Mouse (Mus musculus): ENCODE measurements around the gene Zscan22.
"Not testable (repeated sequence)": the region's sequence is repeated elsewhere in the genome, so short reads cannot be mapped to it uniquely, and the experiment has no call there.

The Zscan22 gene

GRCm38 (mm10) chr7:12897655-12898410 lies at the start of gene Zscan22:
TSS of gene Zscan22 (plus strand) at chr7:12897815.
- DNase-seq (ENCODE audit: low spot score in 2 of 2), result peak; percentile 87 to 90

DNA sequence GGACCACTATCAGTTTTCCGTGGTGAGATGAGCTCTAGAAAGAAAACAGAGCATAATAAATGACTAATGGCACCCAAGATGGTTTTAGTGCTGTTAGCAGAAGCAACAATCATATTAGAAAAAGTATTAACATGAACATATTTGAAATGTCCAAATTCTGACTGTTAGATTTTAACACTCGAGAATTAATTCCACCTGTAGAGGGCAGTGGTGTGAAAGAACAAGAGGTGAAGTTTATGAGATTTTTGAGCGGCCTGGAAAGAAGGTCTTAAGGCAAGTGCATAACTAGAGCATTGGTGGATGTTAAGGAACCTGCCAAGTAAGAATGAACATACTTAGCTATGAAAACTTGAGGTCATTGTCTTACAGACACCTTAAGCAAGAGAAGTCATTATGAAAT lies 23.3 kb upstream of the Zscan22 start:
- DNase-seq (ENCODE audit: low spot score in 2 of 2), result peak; percentile 11 to 35

DNA sequence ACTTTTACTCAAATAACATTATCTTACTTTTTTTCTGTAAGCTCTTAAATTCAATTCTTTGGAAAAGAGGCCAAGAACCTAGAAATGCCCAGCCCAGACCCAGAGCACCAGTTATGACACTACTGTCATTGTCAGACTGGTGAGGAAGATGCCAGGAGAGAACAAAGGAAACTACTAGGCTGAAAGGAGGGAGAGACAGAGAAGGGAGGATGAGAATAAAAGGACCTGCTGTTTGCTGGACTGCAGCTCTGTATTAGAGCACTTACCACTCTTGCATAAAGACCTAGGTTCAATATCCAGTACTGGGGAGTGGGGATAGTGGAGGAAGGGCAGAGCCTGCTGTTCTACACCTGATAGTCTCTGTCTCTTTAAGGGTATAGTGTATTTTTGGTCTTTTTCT lies 17.6 kb upstream of the Zscan22 start:
- no peak for DNase-seq (ENCODE audit: low spot score in 2 of 2)

GRCm38 (mm10) chr7:12880497-12880896 lies 17.1 kb upstream of the Zscan22 start:
- not testable (repeated sequence) for DNase-seq (ENCODE audit: low spot score in 2 of 2)

DNA sequence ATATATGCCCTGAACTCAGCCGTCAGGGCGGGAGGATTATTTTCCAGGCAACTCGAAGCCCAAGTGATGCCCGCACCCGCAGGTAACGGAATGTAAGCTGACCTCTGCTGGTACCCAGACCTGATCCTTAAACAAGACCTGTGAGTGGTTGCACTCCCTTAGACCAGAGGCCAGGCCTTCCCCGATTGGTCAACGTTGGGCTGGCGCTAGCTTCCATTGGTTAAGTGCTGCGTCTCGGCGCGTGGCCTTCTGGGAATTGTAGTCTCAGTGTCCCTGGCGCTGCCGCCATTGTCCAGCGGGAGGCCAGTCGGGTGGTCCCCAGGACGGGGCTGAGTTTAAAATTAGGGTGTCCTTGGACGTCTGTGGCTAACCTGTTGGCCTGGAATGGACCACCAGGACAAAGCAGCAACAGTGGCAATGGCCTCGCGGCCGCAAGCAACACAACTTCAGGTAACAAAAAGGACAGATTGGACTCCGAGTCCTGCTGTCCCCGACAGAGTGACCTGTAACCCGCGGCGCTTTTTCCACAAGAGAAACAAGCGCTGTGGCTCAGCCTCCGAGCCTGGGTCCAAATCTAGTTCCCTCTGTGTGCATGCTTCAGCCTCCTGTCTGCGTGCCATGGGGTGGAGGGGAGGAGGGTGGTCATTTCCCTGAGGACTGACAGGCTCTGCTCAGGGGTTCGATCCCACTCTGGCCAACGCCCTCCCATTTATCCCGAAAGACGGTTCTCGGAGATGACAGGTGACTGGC lies 16.5 kb upstream of the Zscan22 start, which contains the start of gene Zfp128:
TSS of gene Zfp128 (plus strand) at position 267 of the 750 bp plus-strand sequence.
- peak; percentile 93 to 94 for DNase-seq (ENCODE audit: low spot score in 2 of 2)

- no peak for DNase-seq (ENCODE audit: low spot score in 2 of 2)
Measured at GRCm38 (mm10) chr7:12886563-12887266, 10.9 kb upstream of the Zscan22 start.

GRCm38 (mm10) chr7:12887585-12887984 lies 10.0 kb upstream of the Zscan22 start:
- no peak for DNase-seq (ENCODE audit: low spot score in 2 of 2)

GRCm38 (mm10) chr7:12890928-12891327 lies 6.7 kb upstream of the Zscan22 start:
- DNase-seq (ENCODE audit: low spot score in 2 of 2), result no peak

- DNase-seq (ENCODE audit: low spot score in 2 of 2), result no peak
Measured at GRCm38 (mm10) chr7:12891334-12891733, 6.3 kb upstream of the Zscan22 start.

- DNase-seq (ENCODE audit: low spot score in 2 of 2), result no peak
Measured at GRCm38 (mm10) chr7:12901517-12901916, 3.9 kb downstream of the Zscan22 start.

- no peak for DNase-seq (ENCODE audit: low spot score in 2 of 2)
Measured at GRCm38 (mm10) chr7:12903623-12904022, 6.0 kb downstream of the Zscan22 start.

DNA sequence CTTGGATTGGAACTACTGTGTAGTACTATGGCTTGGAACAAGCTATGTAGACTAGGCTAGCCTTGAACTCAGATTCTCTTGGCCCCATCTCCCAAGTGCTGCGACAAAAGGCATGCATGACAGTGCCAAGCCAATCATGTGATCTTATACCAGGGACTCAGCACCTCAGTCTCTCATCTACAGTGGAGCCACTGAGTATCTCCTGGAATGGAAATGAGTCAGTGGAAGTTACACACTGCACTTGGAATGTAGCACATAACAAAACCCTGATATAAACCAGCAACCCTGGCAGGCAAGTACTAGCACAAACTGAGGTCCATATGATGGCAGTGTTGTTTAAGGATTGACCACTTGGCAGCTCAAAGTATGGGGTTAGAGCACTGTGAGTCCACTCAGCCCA lies 7.5 kb downstream of the Zscan22 start:
- DNase-seq (ENCODE audit: low spot score in 2 of 2), result no peak

DNA sequence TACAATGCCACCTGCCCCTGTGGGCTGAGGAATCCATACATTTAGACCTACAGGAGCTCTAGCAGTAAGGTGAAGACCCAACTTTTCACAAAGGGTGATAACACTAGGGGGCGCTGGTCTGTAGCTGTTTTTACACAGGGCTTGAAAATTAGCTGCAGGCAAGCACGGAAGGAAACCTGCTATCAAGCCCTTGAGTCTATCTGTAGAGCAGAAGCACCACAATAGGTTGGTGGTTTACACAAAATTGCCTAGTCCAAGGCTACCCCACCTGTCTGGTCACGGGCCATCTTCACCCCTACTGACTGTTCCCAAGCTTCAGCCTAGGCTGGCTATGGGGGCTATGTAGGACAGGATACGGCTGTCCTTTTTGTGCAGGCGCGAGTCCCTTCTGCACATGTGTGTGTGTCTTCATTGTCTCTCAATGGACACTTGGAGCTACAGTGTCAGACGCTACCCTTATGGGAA lies 11.9 kb downstream of the Zscan22 start:
- peak; percentile 81 to 89 for DNase-seq (ENCODE audit: low spot score in 2 of 2)

DNA sequence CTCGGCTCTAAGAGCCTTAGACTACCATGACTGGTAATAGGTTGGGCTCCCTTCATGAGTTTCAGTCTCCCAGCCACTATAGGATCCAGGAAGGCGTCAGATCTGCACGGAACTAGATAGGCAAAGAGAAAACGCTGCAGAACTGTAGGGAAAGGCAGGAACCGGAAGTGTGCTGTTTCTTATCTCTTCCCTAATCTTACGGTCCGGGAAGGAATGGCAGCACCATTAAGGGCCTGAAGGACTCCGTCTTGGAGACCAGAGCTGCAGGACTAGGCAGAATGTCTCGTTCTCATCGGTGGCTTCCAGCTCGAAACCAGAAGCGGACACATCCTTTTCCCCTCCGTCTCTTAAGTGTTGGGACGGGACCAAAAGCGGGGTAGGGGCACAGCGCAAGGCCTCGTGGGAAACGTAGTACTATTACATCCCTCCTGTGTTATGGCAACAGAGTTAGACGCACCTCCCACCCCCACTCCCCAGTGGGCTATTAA lies 12.6 kb downstream of the Zscan22 start:
- peak; percentile 40 to 61 for DNase-seq (ENCODE audit: low spot score in 2 of 2)

- no peak for DNase-seq (ENCODE audit: low spot score in 2 of 2)
Measured at GRCm38 (mm10) chr7:12913556-12913955, 15.9 kb downstream of the Zscan22 start.

DNA sequence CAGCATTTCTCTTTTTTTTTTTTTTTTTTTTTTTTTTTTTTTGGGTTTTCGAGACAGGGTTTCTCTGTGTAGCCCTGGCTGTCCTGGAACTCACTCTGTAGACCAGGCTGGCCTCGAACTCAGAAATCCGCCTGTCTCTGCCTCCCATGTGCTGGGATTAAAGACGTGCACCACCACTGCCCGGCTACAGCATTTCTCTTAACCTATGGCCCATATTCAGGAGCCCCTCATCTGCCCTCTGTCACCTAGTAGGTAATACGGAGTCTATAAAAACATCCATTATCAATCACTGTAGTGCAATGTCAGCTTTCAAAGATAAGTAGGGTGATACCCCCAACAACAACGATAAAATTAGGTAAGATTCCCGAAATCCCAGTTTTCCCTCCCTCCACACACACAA lies 22.9 kb downstream of the Zscan22 start:
- DNase-seq (ENCODE audit: low spot score in 2 of 2), result not testable (repeated sequence)

DNA sequence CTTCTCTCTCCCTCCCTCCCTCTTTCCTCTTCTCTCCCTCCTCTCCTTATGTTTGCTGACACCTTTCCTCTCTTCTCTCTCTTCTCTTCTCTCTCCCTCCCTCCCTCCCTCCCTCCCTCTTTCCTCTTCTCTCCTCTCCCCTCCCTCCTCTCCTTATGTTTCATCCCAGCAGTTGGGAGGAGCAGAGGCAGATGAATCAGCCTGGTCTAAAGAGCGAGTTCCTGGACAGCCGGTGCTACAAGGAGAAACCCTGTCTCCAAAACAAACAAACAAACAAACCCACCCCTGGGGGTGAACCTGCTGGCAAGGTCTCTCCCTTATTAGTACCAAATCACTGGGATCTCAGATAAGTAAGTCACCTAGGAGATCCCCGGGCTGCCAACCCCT lies 23.7 kb downstream of the Zscan22 start:
- DNase-seq (ENCODE audit: low spot score in 2 of 2), result no peak

DNA sequence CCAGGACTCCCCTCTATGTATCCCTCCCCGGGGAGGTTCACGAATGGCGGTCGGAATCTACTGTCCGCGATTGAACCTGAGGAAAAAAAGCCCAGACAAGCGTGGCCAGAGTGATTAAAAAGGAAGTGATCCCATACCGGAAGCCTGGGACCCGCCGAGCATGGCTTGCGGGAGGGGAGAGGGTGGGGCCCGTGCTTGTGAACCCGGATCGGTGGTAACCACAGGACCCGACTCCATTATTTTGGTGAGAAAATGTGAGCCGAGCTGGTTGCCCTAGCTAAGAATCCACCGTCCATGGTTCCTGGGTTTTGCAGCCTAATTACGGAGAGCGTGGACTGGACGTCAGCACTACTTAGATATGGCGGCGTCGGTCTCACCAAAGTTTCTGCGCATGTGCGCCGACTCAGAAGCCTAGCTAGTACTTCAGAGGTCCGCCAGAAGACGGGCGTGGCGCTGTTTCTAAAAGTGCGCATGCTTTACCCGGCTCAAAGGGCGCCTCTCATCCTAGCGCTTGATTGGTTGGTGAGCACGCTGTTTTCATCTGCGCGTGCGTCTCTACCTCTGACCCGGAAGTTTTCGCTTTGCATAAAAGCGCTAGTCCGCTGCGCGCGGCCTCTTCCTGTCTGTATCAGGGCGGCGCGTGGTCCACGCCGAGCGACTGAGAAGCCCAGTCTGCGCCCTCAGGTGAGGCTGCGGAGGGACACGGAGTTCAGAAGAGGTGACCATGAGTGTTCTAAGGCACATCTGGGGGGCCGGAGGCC lies 24.3 kb downstream of the Zscan22 start, which contains the start of gene Rps5:
TSS of gene Rps5 (plus strand) at position 586 of the 761 bp plus-strand sequence.
- peak; percentile 98 to 99 for DNase-seq (ENCODE audit: low spot score in 2 of 2)

DNA sequence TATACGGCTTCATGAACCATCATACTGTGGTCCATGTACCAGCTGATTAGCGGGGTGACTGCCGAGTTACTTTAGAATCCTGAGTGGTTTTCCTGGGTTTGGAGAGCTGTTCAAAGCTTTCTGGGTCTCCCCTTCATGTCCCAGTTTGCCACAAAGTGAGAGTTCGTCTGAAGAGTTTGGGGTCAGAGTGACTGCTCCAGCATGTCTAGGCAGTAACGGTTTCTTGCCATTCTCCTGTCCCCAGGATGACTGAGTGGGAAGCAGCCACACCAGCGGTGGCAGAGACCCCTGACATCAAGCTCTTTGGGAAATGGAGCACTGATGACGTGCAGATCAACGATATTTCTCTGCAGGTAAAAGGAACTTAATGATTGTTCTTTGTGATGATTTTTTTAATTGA lies 25.1 kb downstream of the Zscan22 start:
- no peak for DNase-seq (ENCODE audit: low spot score in 2 of 2)

DNA sequence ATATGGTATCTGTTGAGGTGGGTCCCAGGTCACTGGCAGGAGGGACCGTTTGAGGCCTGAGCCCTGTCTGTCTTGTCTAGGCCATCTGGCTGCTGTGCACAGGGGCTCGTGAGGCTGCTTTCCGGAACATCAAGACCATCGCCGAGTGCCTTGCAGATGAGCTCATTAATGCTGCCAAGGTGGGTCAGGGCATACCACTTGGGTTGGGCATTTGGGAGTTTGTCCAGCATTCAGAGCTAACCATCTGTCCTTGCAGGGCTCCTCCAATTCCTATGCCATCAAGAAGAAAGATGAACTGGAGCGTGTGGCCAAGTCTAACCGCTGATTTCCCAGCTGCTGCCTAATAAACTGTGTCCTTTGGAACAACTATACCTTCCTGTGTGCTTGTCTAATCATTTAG lies 28.7 kb downstream of the Zscan22 start:
- DNase-seq (ENCODE audit: low spot score in 2 of 2), result no peak

DNA sequence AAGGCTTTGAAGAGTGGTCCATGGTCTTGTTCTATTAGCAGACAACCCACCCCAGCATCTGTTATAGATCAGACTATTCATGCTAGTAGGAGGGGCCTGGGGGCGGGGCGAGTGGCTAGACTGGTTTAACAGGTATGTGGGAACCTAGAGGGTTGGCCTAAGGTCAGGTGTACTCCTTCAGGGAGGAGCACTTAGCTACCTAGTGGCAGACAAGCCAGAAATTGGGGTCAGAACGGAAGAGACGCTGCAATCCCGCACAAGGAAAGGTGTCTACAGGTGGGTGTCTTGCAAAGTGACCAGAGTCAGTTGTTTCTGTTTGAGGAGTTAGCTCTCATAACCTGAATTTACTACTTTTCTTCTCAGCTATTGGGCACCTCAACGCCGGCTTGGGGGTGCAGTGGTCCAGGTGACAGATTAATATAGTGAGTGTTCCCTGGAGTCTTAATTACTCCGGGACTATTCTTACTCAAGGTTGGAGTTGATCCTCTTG lies 29.6 kb downstream of the Zscan22 start, which contains the start of gene Rnf225:
TSS of gene Rnf225 (plus strand) at position 226 of the 490 bp plus-strand sequence.
- DNase-seq (ENCODE audit: low spot score in 2 of 2), result no peak

Data from spleen, postnatal 36 days (tissue).